In the genomic region with DNA sequence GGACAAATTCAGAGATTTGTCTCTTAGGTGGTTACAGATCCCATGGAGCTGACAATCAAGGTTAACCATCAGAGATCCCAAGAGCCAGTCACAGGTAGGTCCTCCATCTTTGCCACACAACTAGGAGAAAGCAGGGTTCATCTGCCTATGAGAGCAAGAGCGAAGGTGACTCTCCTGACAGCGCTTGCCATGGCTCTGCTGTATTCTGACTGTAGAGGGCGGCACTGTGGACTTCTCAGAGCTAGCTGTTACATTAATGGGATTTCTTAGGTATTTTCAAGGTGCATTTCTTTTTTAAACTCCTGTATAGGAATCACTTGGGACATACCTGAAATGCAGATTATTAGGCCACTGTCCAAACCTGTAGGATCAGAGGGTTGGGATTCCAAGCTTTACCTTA, we compare ENCODE assay signal across 22 mouse cellular contexts. TPM values are rescaled to one million over a fixed set of nuclear protein-coding genes. Genes with fewer than 3 reads are reported as not detected.
DNase-seq lines count a peak whose midpoint lies in the region; ATAC-seq and TF ChIP-seq lines count a peak whose summit lies in the region.
"Had no signal": no experiment of that assay in that cellular context is flagged by ENCODE, and none has a peak within 500 bp of the region (broad histone marks: within the 10 kb centered on the region; RNA-seq: fewer than 3 reads in every experiment).

No protein-coding gene starts in this region.

- H3K27ac ChIP-seq in lung, postnatal 0 days (ENCODE audit: low read length): no peak overlapping the region
- no peak overlapping the region for H3K27ac ChIP-seq in ES-Bruce4 (ENCODE audit: insufficient read depth, low read length)
- H3K27ac ChIP-seq in stomach, postnatal 0 days (replicated peaks): no peak overlapping the region
- H3K27ac ChIP-seq: heart, embryonic 13.5 days; hindbrain, embryonic 13.5 days; macrophage; midbrain, embryonic 12.5 days; neural tube, embryonic 12.5 days had no signal

- 57% methylated on average over 3 of the region's 3 CpGs for WGBS in lung, postnatal 0 days
- 61% methylated on average over 3 of the region's 3 CpGs for WGBS in stomach, postnatal 0 days

- peak; percentile 28 for DNase-seq in heart, adult 11 months
- no peak for DNase-seq in heart, adult 18-20 months
- no peak for DNase-seq in lung, postnatal 0 days (ENCODE audit: low spot score)
- no peak for DNase-seq in lung, postnatal 36 days
- no peak for DNase-seq in stomach, postnatal 0 days (ENCODE audit: low spot score)
- DNase-seq in right cerebral cortex, postnatal 10 days (ENCODE audit: low spot score in 2 of 2): no peak
- DNase-seq: adrenal gland, postnatal 14 days; B cell, adult 2 months; cerebellum, adult 11 months; cerebellum, postnatal 25 days; embryo, embryonic 11 days; layer of hippocampus, postnatal 36 days; lung, embryonic 14.5 days; right cerebral cortex, adult 18-20 months had no signal

- H3K4me3 ChIP-seq in lung, postnatal 0 days (ENCODE audit: low read depth, low read length): no peak overlapping the region
- no peak overlapping the region for H3K4me3 ChIP-seq in ES-Bruce4 (ENCODE audit: low read depth, low read length)
- H3K4me3 ChIP-seq in stomach, postnatal 0 days (ENCODE audit: low read depth, low read length): no peak overlapping the region
- H3K4me3 ChIP-seq: heart, embryonic 13.5 days; hindbrain, embryonic 13.5 days; midbrain, embryonic 12.5 days; neural tube, embryonic 12.5 days had no signal

- H3K4me2 ChIP-seq in lung, postnatal 0 days (replicated peaks; ENCODE audit: low read depth, low read length): no peak overlapping the region
- no peak overlapping the region for H3K4me2 ChIP-seq in stomach, postnatal 0 days (replicated peaks; ENCODE audit: low read depth)
- H3K4me2 ChIP-seq: heart, embryonic 13.5 days; hindbrain, embryonic 13.5 days; lung, embryonic 14.5 days; midbrain, embryonic 12.5 days; neural tube, embryonic 12.5 days had no signal

- no peak overlapping the region for H3K9ac ChIP-seq in lung, postnatal 0 days (replicated peaks; ENCODE audit: low read depth)
- no peak overlapping the region for H3K9ac ChIP-seq in ES-Bruce4 (ENCODE audit: low read depth, poor library complexity, severe bottlenecking)
- no peak overlapping the region for H3K9ac ChIP-seq in stomach, postnatal 0 days (ENCODE audit: low read length)
- H3K9ac ChIP-seq: heart, embryonic 13.5 days; hindbrain, embryonic 13.5 days; lung, embryonic 14.5 days; midbrain, embryonic 12.5 days; neural tube, embryonic 12.5 days had no signal

- no peaks in the 10 kb centered on the region for H3K4me1 ChIP-seq in lung, postnatal 0 days (ENCODE audit: insufficient read depth, low read depth, low read length)
- no peaks in the 10 kb centered on the region for H3K4me1 ChIP-seq in ES-Bruce4 (ENCODE audit: control insufficient read depth, insufficient read depth, low read length)
- H3K4me1 ChIP-seq in stomach, postnatal 0 days (replicated peaks; ENCODE audit: control insufficient read depth, insufficient read depth): no peaks in the 10 kb centered on the region
- H3K4me1 ChIP-seq: heart, embryonic 13.5 days; hindbrain, embryonic 13.5 days; midbrain, embryonic 12.5 days; neural tube, embryonic 12.5 days had no signal

- no peak for ATAC-seq in lung, postnatal 0 days
- no peak for ATAC-seq in stomach, postnatal 0 days (ENCODE audit: low FRiP score, low TSS enrichment)
- ATAC-seq: activated CD4-positive, CD25-positive, alpha-beta regulatory T cell, adult 4 months; forebrain, embryonic 16.5 days had no signal

- H3K27me3 ChIP-seq in lung, postnatal 0 days (replicated peaks; ENCODE audit: insufficient read depth, low read length): no peaks in the 10 kb centered on the region
- H3K27me3 ChIP-seq in ES-Bruce4 (ENCODE audit: control insufficient read depth, insufficient read depth, low read length, poor library complexity, severe bottlenecking): no peaks in the 10 kb centered on the region
- H3K27me3 ChIP-seq in stomach, postnatal 0 days (ENCODE audit: control insufficient read depth, insufficient read depth, low read length): no peaks in the 10 kb centered on the region
- H3K27me3 ChIP-seq: heart, embryonic 13.5 days; hindbrain, embryonic 13.5 days; midbrain, embryonic 12.5 days; neural tube, embryonic 12.5 days had no signal

- TF ChIP-seq EP300 in lung, postnatal 0 days (IDR thresholded peaks at IDR 0.05): no peak
- TF ChIP-seq EP300 in ES-Bruce4 (IDR thresholded peaks at IDR 0.05; ENCODE audit: insufficient read depth, low read depth, low read length): no peak
- no peak for TF ChIP-seq EP300 in stomach, postnatal 0 days (optimal IDR thresholded peaks at IDR 0.05)

- no peaks in the 10 kb centered on the region for H3K9me3 ChIP-seq in lung, postnatal 0 days (ENCODE audit: low read length)
- H3K9me3 ChIP-seq in ES-Bruce4 (replicated peaks; ENCODE audit: control insufficient read depth, insufficient read depth, low read length, poor library complexity, severe bottlenecking): no peaks in the 10 kb centered on the region
- H3K9me3 ChIP-seq in stomach, postnatal 0 days (ENCODE audit: control insufficient read depth, low read length): no peaks in the 10 kb centered on the region
- H3K9me3 ChIP-seq: heart, embryonic 13.5 days; hindbrain, embryonic 13.5 days; midbrain, embryonic 12.5 days; neural tube, embryonic 12.5 days had no signal

- no peaks in the 10 kb centered on the region for H3K36me3 ChIP-seq in lung, postnatal 0 days (ENCODE audit: insufficient read depth, low read length)
- H3K36me3 ChIP-seq in ES-Bruce4 (ENCODE audit: control insufficient read depth, insufficient read depth, low read length, poor library complexity, severe bottlenecking): no peaks in the 10 kb centered on the region
- H3K36me3 ChIP-seq in stomach, postnatal 0 days (ENCODE audit: control insufficient read depth, insufficient read depth, low read length): no peaks in the 10 kb centered on the region
- H3K36me3 ChIP-seq: heart, embryonic 13.5 days; hindbrain, embryonic 13.5 days; midbrain, embryonic 12.5 days; neural tube, embryonic 12.5 days had no signal

- no peak for TF ChIP-seq POLR2A in ES-Bruce4 (IDR thresholded peaks at IDR 0.05; ENCODE audit: insufficient read depth, low read length)

- peak; percentile 26; the same call in 1 of the 2 replicates for TF ChIP-seq CTCF in lung, postnatal 0 days (IDR thresholded peaks at IDR 0.05)
- TF ChIP-seq CTCF in ES-Bruce4 (IDR thresholded peaks at IDR 0.05; ENCODE audit: low read depth, low read length): peak; percentile 42
- peak; percentile 30; the same call in 1 of the 2 replicates for TF ChIP-seq CTCF in stomach, postnatal 0 days (IDR thresholded peaks at IDR 0.05; ENCODE audit: low read depth)

RNA-seq across cellular contexts. Expression of a gene that starts 10.5 kb away (rescaled TPM):
- total RNA-seq in heart, adult 18-20 months (2021): 10 to 100 TPM; 28.6 to 28.7 TPM
- 44.7 and 45.3 TPM in 2 replicates for polyA plus RNA-seq in lung, postnatal 0 days (2015; fragmentation: Nextera tagmentation; extraction: Ambion mirVana)
- polyA plus RNA-seq in ES-Bruce4 (2011; ENCODE audit: insufficient read depth, insufficient read length, low read depth, missing spikeins): 54.2 and 56.0 TPM in 2 replicates
- polyA plus RNA-seq in stomach, postnatal 0 days (2015; fragmentation: Nextera tagmentation; extraction: Ambion mirVana): 72.1 and 74.8 TPM in 2 replicates

RNA-seq across cellular contexts. Expression of a gene that starts 16.2 kb away (rescaled TPM):
- 10 to 100 TPM; 41.2 to 48.5 TPM for total RNA-seq in heart, adult 18-20 months (2021)
- 234 and 251 TPM in 2 replicates for polyA plus RNA-seq in lung, postnatal 0 days (2015; fragmentation: Nextera tagmentation; extraction: Ambion mirVana)
- 201 and 274 TPM in 2 replicates for polyA plus RNA-seq in ES-Bruce4 (2011; ENCODE audit: insufficient read depth, insufficient read length, low read depth, missing spikeins)
- 242 and 277 TPM in 2 replicates for polyA plus RNA-seq in stomach, postnatal 0 days (2015; fragmentation: Nextera tagmentation; extraction: Ambion mirVana)

RNA-seq across cellular contexts. Expression of a gene that starts 42.0 kb away (rescaled TPM):
- 10 to 100 TPM; 81.9 to 86.8 TPM for total RNA-seq in heart, adult 18-20 months (2021)
- 54.2 and 58.6 TPM in 2 replicates for polyA plus RNA-seq in lung, postnatal 0 days (2015; fragmentation: Nextera tagmentation; extraction: Ambion mirVana)
- 50.1 and 51.7 TPM in 2 replicates for polyA plus RNA-seq in ES-Bruce4 (2011; ENCODE audit: insufficient read depth, insufficient read length, low read depth, missing spikeins)
- 93.8 and 94.8 TPM in 2 replicates for polyA plus RNA-seq in stomach, postnatal 0 days (2015; fragmentation: Nextera tagmentation; extraction: Ambion mirVana)

RNA-seq across cellular contexts. Expression of a gene that starts 49.1 kb away (rescaled TPM):
- 10 to 100 TPM; 17.2 to 19.3 TPM for total RNA-seq in heart, adult 18-20 months (2021)
- 59.1 and 66.3 TPM in 2 replicates for polyA plus RNA-seq in lung, postnatal 0 days (2015; fragmentation: Nextera tagmentation; extraction: Ambion mirVana)
- 79.7 and 81.2 TPM in 2 replicates for polyA plus RNA-seq in ES-Bruce4 (2011; ENCODE audit: insufficient read depth, insufficient read length, low read depth, missing spikeins)
- 44.6 and 47.2 TPM in 2 replicates for polyA plus RNA-seq in stomach, postnatal 0 days (2015; fragmentation: Nextera tagmentation; extraction: Ambion mirVana)
